Mouse (Mus musculus) midbrain, postnatal 0 days (tissue): ENCODE measurements around the gene Cdkn1b. TPM values are rescaled to one million over a fixed set of nuclear protein-coding genes. Genes with fewer than 3 reads are reported as not detected.
A peak's percentile ranks its signal among the peaks of the same experiment; 100 is the strongest.

Source experiments
- ATAC-seq: fragments of 200-750 bp; cut with Nextera tagmentation; 2 replicates; pipeline ENCODE4 v1.8.0; 2017; ENCODE audit warnings: moderate number of reproducible peaks, mild to moderate bottlenecking, moderate TSS enrichment, moderate library complexity; ENCODE audit not compliant: low FRiP score
- DNase-seq: peaks from one replicate; pipeline ENCODE4 v3.0.0-alpha.2; 2015; ENCODE audit warnings: low spot score
- H3K27ac ChIP-seq: fragments of 300-500 bp; sonication (generic); 2 replicates; pipeline ENCODE4 v1.5.1; 2014; ENCODE audit warnings: low read depth, mild to moderate bottlenecking, low read length, mixed read lengths
- H3K27me3 ChIP-seq: fragments of 300-500 bp; sonication (generic); 2 replicates; pipeline ENCODE4 v1.6.1; 2014; ENCODE audit warnings: low read length, control low read depth, mixed read lengths; ENCODE audit not compliant: insufficient read depth
- H3K36me3 ChIP-seq: fragments of 300-500 bp; sonication (generic); 2 replicates; pipeline ENCODE4 v1.6.1; 2014; ENCODE audit warnings: low read length, control low read depth, mixed read lengths; ENCODE audit not compliant: insufficient read depth
- H3K4me1 ChIP-seq: fragments of 300-500 bp; sonication (generic); 2 replicates; pipeline ENCODE4 v1.6.1; 2014; ENCODE audit warnings: mild to moderate bottlenecking, control low read depth, antibody characterized with exemption, low read length, mixed read lengths; ENCODE audit not compliant: insufficient read depth
- H3K4me2 ChIP-seq: fragments of 300-500 bp; sonication (generic); 2 replicates; pipeline ENCODE4 v1.6.1; 2014; ENCODE audit warnings: low read depth, mild to moderate bottlenecking, low read length, mixed read lengths; ENCODE audit not compliant: poor library complexity, severe bottlenecking
- H3K4me3 ChIP-seq: fragments of 300-500 bp; sonication (generic); 2 replicates; pipeline ENCODE4 v1.5.1; 2014; ENCODE audit warnings: low read depth, mild to moderate bottlenecking, low read length, moderate library complexity
- H3K9ac ChIP-seq: fragments of 300-500 bp; sonication (generic); replicated peaks from 2 replicates; pipeline ENCODE4 v1.6.1; 2014; ENCODE audit warnings: mild to moderate bottlenecking, low read length, moderate library complexity, mixed read lengths; ENCODE audit not compliant: poor library complexity, severe bottlenecking
- H3K9me3 ChIP-seq: fragments of 300-500 bp; sonication (generic); 2 replicates; pipeline ENCODE4 v1.6.1; 2016; ENCODE audit warnings: low read length, control low read depth
- CTCF ChIP-seq: IDR thresholded peaks from 2 replicates; pipeline ENCODE4 v1.5.1; 2016; ENCODE audit warnings: antibody characterized with exemption, mild to moderate bottlenecking
- WGBS: fragments of 180-500 bp; shearing (Covaris S2); extraction: QIAGEN DNeasy Blood & Tissue Kit; methylation state at CpG from one replicate; pipeline ENCODE4 v1.1.7; 2014; 5-methylcytosine and 5-hydroxymethylcytosine counted together
- polyA plus RNA-seq: library from polyadenylated mRNA; unstranded; fragments of >200 nt; fragmentation: Nextera tagmentation; extraction: Ambion mirVana; gene quantifications from 2 replicates; pipeline ENCODE4 v1.2.1, GENCODE M21; 2015
- total RNA-seq: library from RNA; depleted of rRNA; stranded (reverse); fragments of >200 nt; gene quantifications from 2 replicates; pipeline ENCODE4 v1.2.3, GENCODE M21; 2014; rRNA removed

Cdkn1b gene
- 48.5 and 58.8 TPM in 2 replicates for total RNA-seq
- 23.9 and 25.6 TPM in 2 replicates for polyA plus RNA-seq

GRCm38 (mm10) chr6:134920190-134921013 lies at the start of gene Cdkn1b:
Gene Cdkn1b, plus strand, starts transcription at chr6:134920401.
- no peaks in the 10 kb centered on the region for H3K27me3 ChIP-seq
- DNase-seq (peak; percentile 95), ATAC-seq (peak; percentile 93)
- WGBS: under 1% methylated on average over 61 of the region's 77 CpGs
- no peaks in the 10 kb centered on the region for H3K4me1 ChIP-seq
- peak within 1 kb of the TSS; percentile 92 for H3K27ac ChIP-seq
- H3K4me2 ChIP-seq: peak within 1 kb of the TSS; percentile 96
- H3K4me3 ChIP-seq: peak within 1 kb of the TSS; percentile 80
- TF ChIP-seq CTCF: no peak
- H3K9me3 ChIP-seq: no peaks in the 10 kb centered on the region
- peak within 1 kb of the TSS; percentile 79 for H3K9ac ChIP-seq
- H3K36me3 ChIP-seq: no peaks in the 10 kb centered on the region

DNA sequence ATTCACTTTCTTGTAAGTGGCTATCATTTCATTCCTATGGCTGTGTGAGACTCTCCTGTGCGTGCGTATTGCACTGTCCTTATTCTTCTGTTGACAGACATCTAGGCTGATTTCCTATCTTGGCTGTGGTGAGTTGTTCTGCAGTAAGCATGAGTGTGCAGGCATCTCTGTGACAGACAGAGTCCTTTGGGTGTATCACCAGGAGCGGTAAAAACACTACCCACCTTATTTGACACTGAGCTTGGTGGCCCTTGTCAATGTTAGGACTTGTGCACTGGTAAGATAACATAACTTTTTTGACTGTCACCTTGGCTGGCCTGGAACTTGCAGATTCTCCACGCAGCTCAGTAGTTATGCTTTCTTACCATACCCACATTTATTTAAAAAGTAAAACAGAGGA lies 49.3 kb upstream of the Cdkn1b start:
- ATAC-seq (no peak), DNase-seq (no peak)
- Histone ChIP-seq H3K4me1 (no peaks in the 10 kb centered on the region), H3K36me3 (peaks cover 26% of the 10 kb centered on the region), H3K27ac (no peak overlapping the region), H3K27me3 (no peaks in the 10 kb centered on the region), H3K9ac (no peak overlapping the region), H3K4me3 (no peak overlapping the region), H3K9me3 (no peaks in the 10 kb centered on the region), H3K4me2 (no peak overlapping the region)
- 95% methylated on average over 4 of the region's 4 CpGs for WGBS
- no peak for TF ChIP-seq CTCF

- TF ChIP-seq CTCF: no peak
Measured at GRCm38 (mm10) chr6:134872236-134872635, 48.0 kb upstream of the Cdkn1b start.

DNA sequence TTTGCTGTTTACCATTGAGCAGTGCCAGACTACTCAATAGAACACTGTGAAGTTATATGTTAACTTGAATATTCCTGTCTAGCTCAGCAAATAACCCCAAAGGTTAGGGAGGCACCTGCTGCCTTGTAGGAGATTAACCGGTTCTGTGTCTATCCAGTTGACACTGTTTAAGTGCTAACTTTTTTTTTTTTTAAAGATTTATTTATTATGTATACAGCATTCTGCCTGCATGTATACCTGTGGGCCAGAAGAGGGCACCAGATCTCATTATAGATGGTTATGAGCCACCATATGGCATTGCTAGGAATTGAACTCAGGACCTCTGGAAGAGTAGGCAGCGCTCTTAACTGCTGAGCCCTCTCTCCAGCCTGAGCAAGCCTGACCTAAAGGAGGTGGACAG lies 47.2 kb upstream of the Cdkn1b start:
- Histone ChIP-seq H3K36me3 (peaks cover 24% of the 10 kb centered on the region), H3K4me3 (no peak overlapping the region), H3K4me1 (no peaks in the 10 kb centered on the region), H3K27me3 (no peaks in the 10 kb centered on the region), H3K9ac (no peak overlapping the region), H3K4me2 (no peak overlapping the region), H3K9me3 (no peaks in the 10 kb centered on the region), H3K27ac (no peak overlapping the region)
- peak; percentile 59 for TF ChIP-seq CTCF
- 85% methylated on average over 2 of the region's 2 CpGs for WGBS
- no peak for ATAC-seq
- DNase-seq: no peak

More at GRCm38 (mm10) chr6:134872236-134872635, 48.0 kb upstream of the Cdkn1b start:
- 78% methylated on average over 2 of the region's 2 CpGs for WGBS
- DNase-seq: no peak
- no peak overlapping the region for H3K4me3 ChIP-seq
- H3K4me1 ChIP-seq: no peaks in the 10 kb centered on the region
- no peaks in the 10 kb centered on the region for H3K27me3 ChIP-seq
- H3K27ac ChIP-seq: no peak overlapping the region
- no peak overlapping the region for H3K9ac ChIP-seq
- no peak for ATAC-seq
- no peaks in the 10 kb centered on the region for H3K9me3 ChIP-seq
- peaks cover 29% of the 10 kb centered on the region for H3K36me3 ChIP-seq
- no peak overlapping the region for H3K4me2 ChIP-seq

DNA sequence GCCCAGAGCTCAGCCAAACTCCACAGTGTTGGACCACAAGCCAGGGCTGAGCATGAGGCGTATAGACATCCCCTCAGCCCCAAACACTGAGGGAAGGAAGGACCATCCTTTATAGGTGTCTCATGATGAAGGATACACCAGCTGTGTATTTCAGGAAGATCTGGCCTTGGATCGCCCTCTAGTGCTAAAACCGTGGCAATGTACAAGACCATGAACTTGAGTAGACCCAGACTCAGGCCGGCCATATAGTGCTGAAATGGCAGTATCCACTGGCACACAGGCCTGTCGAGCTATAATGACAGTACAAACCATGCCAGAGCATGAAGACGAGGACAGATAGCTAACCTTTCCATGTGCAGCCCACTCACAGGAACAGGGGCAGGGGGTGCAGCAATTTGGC lies 43.4 kb upstream of the Cdkn1b start:
- H3K27ac ChIP-seq: no peak overlapping the region
- no peak for DNase-seq
- H3K4me3 ChIP-seq: no peak overlapping the region
- no peak overlapping the region for H3K4me2 ChIP-seq
- no peaks in the 10 kb centered on the region for H3K9me3 ChIP-seq
- TF ChIP-seq CTCF: peak; percentile 28
- ATAC-seq: no peak
- H3K36me3 ChIP-seq: peaks cover 7% of the 10 kb centered on the region; the same call in 1 of the 2 replicates
- 84% methylated on average over 6 of the region's 6 CpGs for WGBS
- H3K4me1 ChIP-seq: 0 out of 2 replicates have a peak, but pooled peaks cover 5% of the 10 kb centered on the region
- no peaks in the 10 kb centered on the region for H3K27me3 ChIP-seq
- no peak overlapping the region for H3K9ac ChIP-seq

GRCm38 (mm10) chr6:134877276-134877675 lies 42.9 kb upstream of the Cdkn1b start:
- Histone ChIP-seq H3K9me3 (no peaks in the 10 kb centered on the region), H3K4me3 (no peak overlapping the region), H3K27ac (no peak overlapping the region), H3K4me1 (0 out of 2 replicates have a peak, but pooled peaks cover 5% of the 10 kb centered on the region), H3K36me3 (peaks cover 7% of the 10 kb centered on the region; the same call in 1 of the 2 replicates), H3K4me2 (no peak overlapping the region), H3K27me3 (no peaks in the 10 kb centered on the region), H3K9ac (no peak overlapping the region)
- 92% methylated on average over 4 of the region's 4 CpGs for WGBS
- ATAC-seq (no peak), DNase-seq (no peak)
- no peak for TF ChIP-seq CTCF
